Mouse (Mus musculus): ENCODE data around the gene Gm6880. TPM values are rescaled to one million over a fixed set of nuclear protein-coding genes. Genes with fewer than 3 reads are reported as not detected.
"Not testable (repeated sequence)": the region's sequence is repeated elsewhere in the genome, so short reads cannot be mapped to it uniquely, and the experiment has no call there.

Gene Gm6880
- not detected in 2 replicates for total RNA-seq (2012; rRNA removed)
- polyA plus RNA-seq (2012; ENCODE audit: insufficient read depth in 1 of 2, insufficient read length in 2 of 2, low read depth in 1 of 2, low replicate concordance in 2 of 2, missing spikeins in 1 of 2): not detected

- H3K4me1 ChIP-seq (ENCODE audit: control insufficient read depth in 1 of 2, insufficient read depth in 2 of 2, low read length in 2 of 2); H3K27me3 ChIP-seq (ENCODE audit: control insufficient read depth in 1 of 2, insufficient read depth in 2 of 2, low read length in 2 of 2); H3K79me2 ChIP-seq (ENCODE audit: control insufficient read depth, insufficient read depth, low read length, poor library complexity): not testable (repeated sequence)
Measured at GRCm38 (mm10) chrX:74481349-74481885, at the start of gene Gm6880. TSS of gene Gm6880 (minus strand) at chrX:74481399.

GRCm38 (mm10) chrX:74517461-74517860, 36.3 kb upstream of the Gm6880 start:
- not testable (repeated sequence) for H3K27ac ChIP-seq (ENCODE audit: control insufficient read depth, low read depth, low read length); H3K27me3 ChIP-seq (ENCODE audit: control insufficient read depth in 1 of 2, insufficient read depth in 2 of 2, low read length in 2 of 2); H3K4me1 ChIP-seq (ENCODE audit: control insufficient read depth in 1 of 2, insufficient read depth in 2 of 2, low read length in 2 of 2); H3K9me3 ChIP-seq (replicated peaks; ENCODE audit: insufficient read depth, low read length); H3K9ac ChIP-seq (ENCODE audit: control insufficient read depth, low read depth, low read length, poor library complexity, severe bottlenecking); H3K79me2 ChIP-seq (ENCODE audit: control insufficient read depth, insufficient read depth, low read length, poor library complexity); DNase-seq (ENCODE audit: low read depth, low spot score); H3K36me3 ChIP-seq (ENCODE audit: control insufficient read depth in 1 of 2, insufficient read depth in 2 of 2, low read length in 2 of 2); H3K4me3 ChIP-seq (ENCODE audit: control insufficient read depth in 1 of 2, insufficient read depth in 1 of 2, low read depth in 2 of 2, low read length in 2 of 2)

More at GRCm38 (mm10) chrX:74481349-74481885, at the start of gene Gm6880:
- DNase-seq (ENCODE audit: low read depth, low spot score); H3K27ac ChIP-seq (ENCODE audit: control insufficient read depth, low read depth, low read length); H3K4me3 ChIP-seq (ENCODE audit: control insufficient read depth in 1 of 2, insufficient read depth in 1 of 2, low read depth in 2 of 2, low read length in 2 of 2); H3K9me3 ChIP-seq (replicated peaks; ENCODE audit: insufficient read depth, low read length); H3K9ac ChIP-seq (ENCODE audit: control insufficient read depth, low read depth, low read length, poor library complexity, severe bottlenecking); H3K36me3 ChIP-seq (ENCODE audit: control insufficient read depth in 1 of 2, insufficient read depth in 2 of 2, low read length in 2 of 2): not testable (repeated sequence)

GRCm38 (mm10) chrX:74497131-74497530, 15.9 kb upstream of the Gm6880 start:
- no peaks in the 10 kb centered on the region for H3K27me3 ChIP-seq (ENCODE audit: control insufficient read depth in 1 of 2, insufficient read depth in 2 of 2, low read length in 2 of 2)
- TF ChIP-seq CTCF (IDR thresholded peaks at IDR 0.05 in 2 of 3, conservative IDR thresholded peaks at IDR 0.05 in 1 of 3; ENCODE audit: control insufficient read depth in 1 of 3, insufficient read depth in 1 of 3, low read depth in 2 of 3, low read length in 3 of 3, poor library complexity in 1 of 3, severe bottlenecking in 1 of 3): peak in 2 of 3 experiments; percentile 18 to 42; a peak in 2 of 6 replicates
- peak; percentile 36 for TF ChIP-seq SMC3 (IDR thresholded peaks at IDR 0.05; ENCODE audit: low read depth, low read length)
- peak; percentile 42 for TF ChIP-seq RAD21 (IDR thresholded peaks at IDR 0.05; ENCODE audit: low read depth, low read length)
- TF ChIP-seq POLR2AphosphoS2 (IDR thresholded peaks at IDR 0.05; ENCODE audit: low read length): no peak
- no peak overlapping the region for H3K27ac ChIP-seq (ENCODE audit: control insufficient read depth, low read depth, low read length)
- no peaks in the 10 kb centered on the region for H3K36me3 ChIP-seq (ENCODE audit: control insufficient read depth in 1 of 2, insufficient read depth in 2 of 2, low read length in 2 of 2)
- H3K9ac ChIP-seq (ENCODE audit: control insufficient read depth, low read depth, low read length, poor library complexity, severe bottlenecking): no peak overlapping the region
- no peak overlapping the region for H3K4me3 ChIP-seq (ENCODE audit: control insufficient read depth in 1 of 2, insufficient read depth in 1 of 2, low read depth in 2 of 2, low read length in 2 of 2)
- DNase-seq (ENCODE audit: low read depth, low spot score): peak; percentile 2
- H3K4me1 ChIP-seq (ENCODE audit: control insufficient read depth in 1 of 2, insufficient read depth in 2 of 2, low read length in 2 of 2): no peaks in the 10 kb centered on the region
- H3K79me2 ChIP-seq (ENCODE audit: control insufficient read depth, insufficient read depth, low read length, poor library complexity): no peaks in the 10 kb centered on the region
- H3K9me3 ChIP-seq (replicated peaks; ENCODE audit: insufficient read depth, low read length): no peaks in the 10 kb centered on the region

- no peak overlapping the region for H3K4me3 ChIP-seq (ENCODE audit: control insufficient read depth in 1 of 2, insufficient read depth in 1 of 2, low read depth in 2 of 2, low read length in 2 of 2)
- no peak overlapping the region for H3K9ac ChIP-seq (ENCODE audit: control insufficient read depth, low read depth, low read length, poor library complexity, severe bottlenecking)
- peak in 2 of 3 experiments; percentile 40 to 63; a peak in 4 of 6 replicates for TF ChIP-seq CTCF (IDR thresholded peaks at IDR 0.05 in 2 of 3, conservative IDR thresholded peaks at IDR 0.05 in 1 of 3; ENCODE audit: control insufficient read depth in 1 of 3, insufficient read depth in 1 of 3, low read depth in 2 of 3, low read length in 3 of 3, poor library complexity in 1 of 3, severe bottlenecking in 1 of 3)
- no peak for TF ChIP-seq ZNF384 (IDR thresholded peaks at IDR 0.05; ENCODE audit: low read depth, low read length)
- TF ChIP-seq UBTF (IDR thresholded peaks at IDR 0.05; ENCODE audit: borderline replicate concordance, insufficient read depth, low read depth, low read length): no peak
- TF ChIP-seq ZC3H11A (IDR thresholded peaks at IDR 0.05; ENCODE audit: low read depth, low read length): no peak
- no peak for TF ChIP-seq USF2 (IDR thresholded peaks at IDR 0.05; ENCODE audit: borderline replicate concordance in 1 of 2, insufficient read depth in 1 of 2, low read depth in 1 of 2, low read length in 2 of 2)
- TF ChIP-seq KAT2A (conservative IDR thresholded peaks at IDR 0.05; ENCODE audit: low read depth, low read length): no peak
- TF ChIP-seq USF1 (IDR thresholded peaks at IDR 0.05; ENCODE audit: low read depth, low read length): no peak
- TF ChIP-seq EP300 (IDR thresholded peaks at IDR 0.05; ENCODE audit: low read depth in 1 of 2, low read length in 2 of 2): no peak
- TF ChIP-seq GABPA (IDR thresholded peaks at IDR 0.05; ENCODE audit: low read depth, low read length): no peak
- peak; percentile 62 for TF ChIP-seq RAD21 (IDR thresholded peaks at IDR 0.05; ENCODE audit: low read depth, low read length)
- TF ChIP-seq SMC3 (IDR thresholded peaks at IDR 0.05; ENCODE audit: low read depth, low read length): peak; percentile 34
- no peak for TF ChIP-seq MYB (IDR thresholded peaks at IDR 0.05; ENCODE audit: low read depth, low read length)
- no peak for TF ChIP-seq NELFE (IDR thresholded peaks at IDR 0.05; ENCODE audit: low read depth, low read length)
- H3K79me2 ChIP-seq (ENCODE audit: control insufficient read depth, insufficient read depth, low read length, poor library complexity): no peaks in the 10 kb centered on the region
- no peaks in the 10 kb centered on the region for H3K27me3 ChIP-seq (ENCODE audit: control insufficient read depth in 1 of 2, insufficient read depth in 2 of 2, low read length in 2 of 2)
- peaks cover 0 to 4% of the 10 kb centered on the region in 2 experiments; a peak in 2 of 4 replicates for H3K4me1 ChIP-seq (ENCODE audit: control insufficient read depth in 1 of 2, insufficient read depth in 2 of 2, low read length in 2 of 2)
- H3K9me3 ChIP-seq (replicated peaks; ENCODE audit: insufficient read depth, low read length): no peaks in the 10 kb centered on the region
- H3K27ac ChIP-seq (ENCODE audit: control insufficient read depth, low read depth, low read length): no peak overlapping the region
- DNase-seq (ENCODE audit: low read depth, low spot score): peak; percentile 61
- H3K36me3 ChIP-seq (ENCODE audit: control insufficient read depth in 1 of 2, insufficient read depth in 2 of 2, low read length in 2 of 2): peaks cover 0 to 4% of the 10 kb centered on the region in 2 experiments; a peak in 1 of 4 replicates
Measured at GRCm38 (mm10) chrX:74452773-74453172, 28.4 kb downstream of the Gm6880 start.
